Mouse (Mus musculus) thymus, postnatal 36 days (tissue): ENCODE data around the gene H1foo.
A peak's percentile ranks its signal among the peaks of the same experiment; 100 is the strongest.

ENCODE experiments used
- DNase-seq, 2 experiments: peaks; one replicate each; pipeline ENCODE4 v3.0.0; 2022; ENCODE audit warnings: mixed read lengths in 2 of 2

The H1foo gene

DNA sequence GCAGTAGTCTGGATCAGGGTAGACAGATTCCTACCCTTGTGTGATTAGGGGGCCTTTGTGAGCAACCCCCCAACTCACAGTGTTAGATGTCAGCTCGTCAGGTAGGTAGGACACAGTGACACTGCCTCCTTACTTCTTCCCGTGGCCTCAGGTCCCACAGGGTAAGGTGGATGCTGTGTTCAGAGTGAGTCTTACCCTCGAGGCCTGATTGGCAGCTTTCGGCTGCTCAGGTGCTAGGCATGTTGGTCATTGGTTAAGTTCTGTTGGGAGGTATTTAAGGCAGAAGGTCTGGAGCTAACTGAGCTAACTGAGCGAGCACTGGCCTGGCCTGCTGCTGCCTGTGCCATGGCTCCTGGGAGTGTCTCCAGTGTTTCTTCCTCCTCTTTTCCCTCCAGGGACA lies at the start of gene H1foo:
H1foo (plus strand) TSS at position 301 of the 400 bp plus-strand sequence.
- no peak for DNase-seq

DNA sequence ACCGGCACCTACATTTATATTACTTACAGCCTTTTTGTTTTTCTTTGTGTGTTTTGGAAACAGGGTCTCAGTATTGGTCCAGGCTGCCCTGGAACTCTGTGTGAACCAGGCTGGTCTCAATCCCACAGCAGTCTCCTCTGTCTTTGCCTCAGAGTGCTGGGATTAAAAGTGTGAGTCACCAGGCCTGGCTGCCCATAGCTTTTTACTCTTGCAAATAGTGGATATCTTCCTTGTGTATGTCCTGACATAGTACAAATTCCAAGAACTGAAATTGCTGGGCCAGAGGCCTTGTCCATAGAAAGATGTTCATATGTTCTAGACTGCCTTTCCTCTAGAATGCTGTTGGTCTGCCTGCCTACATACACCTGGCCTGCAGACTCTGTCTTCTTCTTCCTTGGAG lies 48.4 kb upstream of the H1foo start:
- no peak for DNase-seq

DNA sequence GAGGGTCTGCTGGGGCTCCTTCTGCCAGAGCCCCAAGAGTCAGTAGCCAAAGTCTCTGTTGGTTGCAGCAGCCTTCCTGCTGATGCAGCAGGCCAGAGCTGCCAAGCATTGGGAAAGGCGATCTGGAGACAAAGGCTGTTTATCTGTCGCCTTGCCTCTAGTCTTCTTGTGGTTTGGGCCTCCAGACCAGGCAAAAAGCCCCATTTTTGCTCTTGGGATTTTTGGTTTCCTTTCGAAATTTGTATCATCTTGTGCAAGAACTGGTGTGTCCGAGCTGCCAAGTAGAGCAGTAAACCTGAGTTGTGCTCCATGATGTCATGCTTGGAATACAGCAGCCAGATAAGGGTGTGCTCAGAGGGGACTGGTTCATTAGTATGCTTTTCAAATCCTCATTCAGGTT lies 47.6 kb upstream of the H1foo start:
- no peak for DNase-seq

DNA sequence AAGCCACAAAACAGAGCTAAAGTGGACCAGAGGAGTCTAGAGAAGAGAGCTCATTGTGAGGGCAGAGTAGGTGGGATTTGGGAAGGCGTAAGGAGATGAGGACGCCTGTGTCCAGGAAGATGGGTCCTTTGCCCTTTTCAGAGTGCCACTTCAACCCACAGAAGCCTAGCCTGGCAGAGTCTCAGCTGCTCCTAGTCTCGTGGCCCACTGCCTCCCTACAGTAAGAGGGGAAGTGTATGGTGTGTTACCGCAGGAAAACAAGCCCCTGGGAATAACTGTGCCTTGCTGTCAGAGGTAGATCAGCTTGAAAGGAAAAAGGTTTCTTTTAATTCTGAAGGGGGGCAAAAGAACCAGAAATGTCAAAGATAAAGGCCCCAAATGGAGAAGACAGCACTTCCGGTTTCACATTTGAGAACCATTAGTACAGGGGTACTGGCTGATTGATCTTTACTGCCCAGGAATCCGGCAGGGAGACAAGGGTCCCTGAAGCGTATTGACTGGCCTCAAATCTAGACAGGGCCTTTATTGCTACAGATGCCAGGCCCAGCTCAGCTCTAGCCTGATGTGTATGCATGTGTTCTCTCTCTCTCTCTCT lies 46.7 kb upstream of the H1foo start:
- no peak for DNase-seq

DNA sequence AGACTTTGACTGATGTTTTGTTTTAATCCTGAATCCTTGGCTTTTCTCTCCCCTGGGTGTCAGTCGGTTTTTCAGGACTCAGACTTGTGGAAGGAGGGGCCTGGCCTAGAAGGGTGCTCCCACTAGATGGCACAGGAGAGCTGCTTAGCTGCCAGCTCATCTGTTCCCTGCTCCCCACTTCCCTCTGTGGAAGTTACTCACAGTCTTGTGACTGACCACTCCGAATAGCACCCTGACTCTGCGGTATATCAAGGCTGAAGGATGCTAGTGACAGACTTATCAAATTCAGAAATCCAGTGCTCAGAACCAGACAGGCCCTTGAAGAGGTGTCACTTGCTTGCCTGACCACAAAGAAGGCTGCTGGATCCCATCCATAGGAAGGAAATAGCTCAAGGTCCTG lies 43.7 kb upstream of the H1foo start:
- DNase-seq, result peak; percentile 65 to 70

DNA sequence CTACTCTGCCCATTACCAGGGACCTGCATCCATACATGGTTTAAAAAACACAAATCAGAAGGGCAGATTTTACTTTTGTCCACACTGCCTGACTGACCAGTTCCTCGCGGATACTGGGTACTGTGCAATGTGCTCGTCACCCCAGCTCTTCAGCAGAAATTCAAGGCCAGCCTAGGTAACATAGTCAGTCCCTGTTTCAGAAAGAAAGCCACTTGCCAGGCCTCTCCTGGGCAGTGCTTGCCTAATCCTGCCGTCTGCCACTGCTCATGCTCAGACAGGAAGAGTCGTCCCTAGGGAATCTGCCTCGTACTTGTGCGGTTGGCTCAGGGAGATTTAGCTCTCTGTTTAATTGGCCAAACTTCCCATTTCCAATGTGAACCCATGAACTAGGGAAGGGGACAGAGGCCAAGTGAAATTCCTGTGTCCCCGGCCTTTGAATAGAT lies 43.2 kb upstream of the H1foo start:
- no peak for DNase-seq

DNA sequence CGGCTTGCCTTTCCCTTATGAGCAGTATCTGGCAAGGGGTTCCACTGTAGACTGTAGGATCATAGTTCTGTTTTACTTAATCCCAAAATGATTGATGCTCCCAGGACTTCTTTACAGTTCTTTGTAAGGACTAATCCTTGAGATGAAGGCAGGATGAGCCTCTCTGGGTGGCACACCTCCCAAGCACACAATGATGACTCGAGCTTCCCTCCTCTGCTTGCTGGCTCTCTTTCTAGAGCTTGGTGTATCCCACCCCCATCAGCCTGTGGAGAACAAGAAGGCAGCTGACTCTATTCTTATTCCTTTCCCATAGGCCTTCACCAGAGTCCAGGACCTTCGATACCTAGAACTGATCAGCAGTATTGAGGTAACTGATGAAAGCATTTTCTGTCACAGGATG lies 42.2 kb upstream of the H1foo start:
- DNase-seq, result no peak

DNA sequence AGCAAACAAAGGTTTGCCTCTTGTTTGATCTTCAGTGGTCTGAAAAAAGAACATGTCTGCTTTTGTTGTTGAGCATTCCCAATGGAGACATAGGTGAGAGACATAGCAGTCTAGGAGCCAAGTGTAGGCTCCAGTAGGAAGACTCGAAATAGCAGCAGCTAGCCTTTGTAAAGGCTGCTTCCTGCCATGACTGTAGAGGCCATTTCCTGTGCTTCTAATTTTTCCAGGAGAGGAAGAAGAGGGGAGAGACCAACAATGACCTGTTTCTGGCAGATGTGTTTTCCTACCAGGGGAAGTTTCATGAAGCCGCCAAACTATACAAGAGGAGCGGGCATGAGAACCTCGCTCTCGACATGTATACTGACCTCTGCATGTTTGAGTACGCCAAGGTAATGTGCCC lies 39.2 kb upstream of the H1foo start:
- DNase-seq, result no peak

DNA sequence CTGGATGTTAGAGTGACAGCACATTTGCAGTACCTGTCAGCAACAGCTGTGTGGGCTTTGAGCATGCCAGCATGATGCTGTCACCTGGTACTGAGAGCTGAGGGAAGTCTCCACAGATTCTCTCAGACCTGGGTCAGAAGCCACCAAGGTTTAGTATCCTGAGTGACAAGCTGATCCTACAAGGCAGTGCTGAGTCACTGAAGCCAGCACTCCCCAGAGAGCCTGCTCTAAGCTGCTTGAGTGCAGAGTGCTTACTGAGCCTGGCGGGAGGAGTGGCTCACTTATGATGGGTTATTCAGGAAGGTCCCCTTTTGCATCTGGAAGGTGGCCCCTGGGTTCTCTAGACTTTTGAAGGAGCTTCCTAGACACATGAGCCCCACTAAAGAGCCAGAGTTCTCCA lies 38.3 kb upstream of the H1foo start:
- no peak for DNase-seq

DNA sequence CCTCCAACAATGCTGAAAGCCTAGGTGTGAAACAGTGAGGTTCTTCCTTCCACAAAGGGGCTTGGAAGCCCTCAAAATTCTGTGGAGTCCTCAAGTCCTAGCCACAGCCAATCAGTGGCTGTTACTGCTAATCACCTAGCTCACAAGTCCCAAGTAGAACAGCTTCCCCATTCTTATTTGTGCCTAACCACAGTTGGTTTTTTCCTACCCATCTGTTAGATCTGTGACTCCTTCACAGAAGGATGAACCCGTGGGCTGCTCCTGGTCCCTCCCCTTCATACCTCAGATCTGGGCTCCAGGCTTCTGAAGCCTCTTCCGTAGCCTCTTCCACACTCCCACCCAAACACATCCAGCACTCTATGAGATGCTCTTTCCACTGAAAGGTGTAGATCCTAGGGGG lies 37.9 kb upstream of the H1foo start:
- DNase-seq, result no peak

DNA sequence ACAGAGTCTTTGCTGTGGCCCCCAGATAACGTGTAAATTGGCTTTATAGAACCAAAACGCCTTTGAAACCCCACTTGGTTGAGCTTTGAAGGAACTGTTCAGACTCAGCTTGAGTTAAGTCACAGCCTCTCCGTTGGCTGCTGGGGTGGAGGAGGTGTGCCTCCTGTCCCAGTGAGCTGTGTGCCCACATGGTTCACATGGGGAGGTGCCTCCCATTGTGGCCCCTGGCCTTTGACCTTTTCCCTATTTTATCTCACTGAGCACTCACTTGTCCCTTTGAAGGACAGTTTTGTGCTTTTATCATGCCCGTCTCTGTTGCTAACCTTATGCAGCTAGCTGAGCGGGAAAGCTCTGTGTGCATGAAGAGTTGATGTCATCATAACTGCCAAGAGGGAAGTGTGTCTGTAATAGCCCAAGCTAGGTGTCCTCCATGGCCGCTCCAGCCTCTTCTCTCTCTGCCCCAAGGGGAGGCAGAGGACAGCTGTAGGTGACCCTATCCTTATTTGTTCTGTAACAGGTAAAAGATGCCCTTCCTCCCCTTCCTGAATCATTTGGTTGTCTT lies 36.2 kb upstream of the H1foo start:
- DNase-seq, result no peak

DNA sequence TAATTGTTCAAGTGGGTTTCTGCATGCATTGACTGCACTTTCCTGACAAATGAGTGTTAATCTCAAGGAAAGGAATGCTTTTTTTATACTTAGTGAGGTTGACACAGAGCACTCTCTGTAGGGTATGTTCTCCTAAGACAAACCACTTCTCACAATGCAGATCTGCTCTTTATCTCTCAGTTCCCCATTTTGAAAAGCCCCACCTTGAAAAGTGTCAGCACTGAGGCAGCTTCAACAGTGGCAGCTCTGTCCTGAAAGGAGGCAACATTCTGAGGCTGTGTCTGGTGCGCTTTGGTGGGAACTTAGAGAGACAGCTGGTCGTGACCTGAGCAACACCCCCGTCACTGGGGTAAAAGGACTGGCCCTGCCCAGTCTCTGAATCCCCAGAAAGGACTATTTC lies 35.7 kb upstream of the H1foo start:
- no peak for DNase-seq

DNA sequence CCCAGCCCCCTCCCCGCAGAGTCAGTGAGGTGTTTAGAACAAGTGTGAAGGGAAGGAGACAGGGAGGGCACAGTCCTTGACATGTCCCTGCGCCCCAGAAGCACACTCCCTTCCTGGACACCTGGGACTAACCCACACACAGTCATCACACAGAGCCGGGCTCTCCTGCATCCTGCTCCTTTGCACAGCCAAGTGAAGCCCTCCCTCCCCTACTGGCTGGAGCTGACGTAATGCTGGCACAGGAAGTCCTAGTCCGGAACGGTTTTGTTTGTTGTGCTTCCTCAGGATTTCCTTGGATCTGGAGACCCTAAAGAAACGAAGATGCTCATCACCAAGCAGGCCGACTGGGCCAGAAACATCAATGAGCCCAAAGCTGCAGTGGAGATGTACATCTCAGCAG lies 34.8 kb upstream of the H1foo start:
- peak; percentile 21 to 43 for DNase-seq

DNA sequence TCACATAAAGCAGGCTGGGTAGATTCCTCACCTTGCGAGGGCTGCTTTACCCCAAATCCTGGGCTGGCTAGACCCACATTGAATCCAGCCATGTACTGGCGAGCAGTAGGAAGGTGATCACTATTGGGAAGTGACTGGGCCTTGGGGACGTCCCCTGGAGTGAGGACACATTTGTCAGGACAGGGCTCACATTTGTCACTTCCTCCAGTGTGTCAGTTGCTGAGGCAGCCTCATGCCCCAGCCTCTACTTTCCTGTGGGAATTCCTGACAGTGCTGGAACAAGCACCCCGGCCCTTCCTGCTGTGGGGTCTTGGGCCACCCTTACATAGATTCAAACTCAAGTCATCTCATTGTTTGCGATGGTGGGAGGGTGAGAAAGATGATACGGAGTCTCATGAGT lies 33.0 kb upstream of the H1foo start:
- no peak for DNase-seq

DNA sequence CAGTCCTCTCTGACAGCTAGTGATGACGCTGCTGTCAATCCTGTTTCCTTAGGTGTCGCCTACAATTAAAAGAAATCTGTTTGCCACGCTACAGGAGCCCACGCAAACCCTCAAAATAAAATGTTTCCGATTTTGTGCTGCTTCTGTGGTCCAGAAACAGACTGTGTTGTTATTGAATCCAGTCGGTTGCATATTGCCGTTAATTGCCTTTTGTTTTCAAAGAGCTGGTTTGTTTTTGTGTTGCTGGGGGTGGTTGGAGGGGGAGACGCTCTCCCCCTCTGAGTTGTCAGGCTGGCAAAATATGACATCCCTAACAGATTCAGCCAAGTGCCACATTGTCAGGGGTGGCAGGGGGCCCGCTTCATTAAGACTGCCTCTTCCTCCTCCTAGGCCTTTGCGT lies 31.3 kb upstream of the H1foo start:
- no peak for DNase-seq

DNA sequence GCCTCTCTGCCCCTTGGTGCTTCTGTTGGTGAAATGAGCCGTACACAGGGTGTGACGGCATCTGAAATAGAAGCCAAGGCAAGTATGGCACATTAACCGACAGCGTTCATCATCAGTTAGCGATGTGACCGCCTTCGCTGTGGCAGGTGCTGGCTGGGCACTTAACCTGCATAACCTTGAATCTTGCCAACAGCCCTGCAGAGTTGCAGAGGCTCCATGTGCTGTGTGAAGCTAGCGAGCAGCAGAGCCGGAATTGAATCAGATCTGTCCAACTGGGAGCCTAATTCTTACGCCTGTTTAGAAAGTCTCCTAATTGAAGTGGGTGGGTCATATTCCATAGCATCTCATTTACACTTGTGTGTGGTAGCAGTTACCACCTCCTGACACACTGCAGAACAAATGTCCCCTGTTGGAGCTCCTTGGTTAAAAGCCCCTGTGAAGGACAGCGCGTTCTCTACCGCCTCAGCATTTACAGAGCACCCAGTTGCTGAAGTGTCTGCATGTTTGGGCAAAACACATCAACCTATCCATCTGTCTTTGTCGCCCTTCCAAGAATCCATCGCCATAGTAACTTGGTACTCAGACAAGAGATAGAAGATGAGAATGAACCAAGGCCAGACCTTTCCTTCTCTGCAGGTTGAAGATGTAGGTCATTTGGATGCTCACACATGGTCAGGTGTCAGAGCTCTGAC lies 30.1 kb upstream of the H1foo start:
- no peak for DNase-seq

DNA sequence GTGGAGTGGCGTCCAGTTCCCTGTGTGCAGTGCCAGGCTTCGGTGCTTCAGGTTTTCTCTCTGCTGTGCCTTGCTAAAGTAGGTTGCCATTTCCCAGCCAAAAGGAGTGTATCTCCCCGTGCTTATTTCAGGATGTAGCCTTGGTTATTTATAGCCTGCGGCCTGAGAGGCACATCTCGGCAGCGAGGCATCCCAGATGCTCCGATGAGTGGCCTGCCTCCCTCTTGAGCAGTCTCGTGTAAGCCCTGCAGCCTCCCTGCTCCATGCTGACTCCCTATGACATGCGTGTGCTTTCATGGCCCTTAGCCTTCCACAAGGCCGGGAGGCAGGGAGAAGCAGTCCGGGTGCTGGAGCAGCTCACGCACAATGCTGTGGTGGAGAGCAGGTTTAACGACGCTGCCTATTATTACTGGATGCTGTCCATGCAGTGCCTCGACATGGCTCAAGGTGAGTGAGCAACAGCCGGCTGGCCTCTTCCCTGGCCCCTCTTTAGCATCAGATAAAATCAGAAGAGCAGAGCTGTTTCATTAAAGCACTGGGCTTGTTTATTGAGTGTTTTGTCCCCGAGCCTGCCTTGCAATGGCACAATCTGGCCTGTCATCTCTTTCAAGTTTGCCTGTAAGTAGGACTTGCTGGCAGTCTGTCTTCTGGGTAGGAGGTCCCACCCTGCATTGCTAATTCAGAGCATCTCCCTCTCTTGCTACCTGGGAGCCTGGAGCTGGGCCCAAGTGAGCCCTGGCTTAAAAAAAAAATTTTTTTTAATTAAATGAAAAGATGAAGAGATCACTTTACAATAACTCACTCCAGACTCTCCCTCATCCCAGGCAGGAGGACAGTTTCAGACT lies 28.9 kb upstream of the H1foo start:
- no peak for DNase-seq

DNA sequence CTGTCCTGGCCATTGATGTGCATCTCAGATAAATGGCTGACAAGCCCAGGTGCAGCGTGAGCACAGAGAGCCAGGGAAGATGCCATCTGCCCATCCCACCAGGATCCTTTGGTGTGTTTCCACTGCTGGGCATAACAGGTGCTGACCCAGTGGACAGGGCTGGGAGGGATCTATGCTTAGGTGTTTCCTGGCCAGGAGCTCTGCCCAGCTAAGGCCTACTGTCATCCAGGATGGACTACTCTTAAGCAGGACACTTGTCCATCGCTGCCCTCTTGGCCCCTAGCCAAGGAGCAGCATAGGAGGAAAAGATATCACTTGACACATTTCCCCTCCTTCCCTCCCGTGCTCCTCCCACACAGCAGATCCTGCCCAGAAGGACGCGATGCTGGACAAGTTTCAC lies 28.1 kb upstream of the H1foo start:
- DNase-seq, result no peak

DNA sequence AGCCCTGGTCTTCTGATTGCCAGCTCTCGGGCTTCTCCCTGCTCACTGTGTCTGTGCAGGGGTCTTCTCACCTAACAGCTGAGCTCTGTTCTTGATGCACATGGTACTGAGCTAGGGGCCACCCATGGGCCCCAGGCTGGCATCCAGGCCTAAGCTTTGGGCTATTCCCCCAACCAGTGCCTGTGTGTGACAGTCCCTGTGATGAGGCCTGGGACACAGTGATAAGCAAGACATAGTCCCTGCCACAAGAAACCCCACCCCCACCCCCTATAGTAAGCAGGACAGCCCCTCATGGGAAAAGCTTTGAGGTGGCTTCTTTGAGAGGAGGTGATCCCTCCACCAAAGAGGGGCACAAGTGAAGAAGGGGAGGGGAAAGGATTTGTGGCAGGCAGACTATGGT lies 26.1 kb upstream of the H1foo start:
- DNase-seq, result no peak

DNA sequence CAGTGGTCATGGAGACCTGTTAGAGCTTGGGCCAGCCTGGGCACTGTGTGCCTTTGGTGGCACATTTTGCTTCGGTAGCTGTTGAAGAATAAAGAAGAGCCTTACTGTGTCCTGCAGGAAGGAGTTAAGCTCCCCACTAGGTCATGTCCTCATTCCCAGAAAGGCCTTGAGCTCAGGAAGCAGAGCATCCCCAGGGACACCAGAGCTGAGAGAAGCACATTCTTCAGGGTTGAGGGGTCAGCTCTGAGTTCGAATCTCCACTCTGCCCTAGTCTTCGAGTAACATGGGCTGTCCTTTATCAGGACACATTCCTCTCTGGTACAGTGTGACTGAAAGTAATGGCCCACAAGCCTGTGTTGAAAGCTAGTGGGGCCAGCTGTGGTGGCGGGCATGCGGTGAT lies 24.9 kb upstream of the H1foo start:
- DNase-seq, result no peak

DNA sequence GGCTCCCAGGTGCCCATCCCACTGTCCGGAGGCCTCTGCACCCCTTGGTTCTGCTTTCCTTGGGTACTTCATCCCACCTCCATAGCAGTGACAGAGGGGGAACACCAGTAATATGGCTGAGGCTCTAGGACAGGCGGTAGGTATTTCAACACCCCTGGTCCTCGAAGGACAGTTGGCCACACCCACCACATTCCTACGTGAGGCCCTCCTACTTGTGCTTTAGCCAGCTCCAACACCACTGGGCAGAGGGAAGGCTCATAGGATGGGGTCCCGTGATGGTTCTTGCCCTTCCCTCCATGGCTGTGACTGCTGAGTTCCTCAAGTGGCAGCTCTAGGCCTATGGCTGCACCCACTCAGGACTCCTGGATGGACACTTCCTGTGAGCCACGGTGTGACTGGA lies 19.9 kb upstream of the H1foo start:
- DNase-seq, result no peak

DNA sequence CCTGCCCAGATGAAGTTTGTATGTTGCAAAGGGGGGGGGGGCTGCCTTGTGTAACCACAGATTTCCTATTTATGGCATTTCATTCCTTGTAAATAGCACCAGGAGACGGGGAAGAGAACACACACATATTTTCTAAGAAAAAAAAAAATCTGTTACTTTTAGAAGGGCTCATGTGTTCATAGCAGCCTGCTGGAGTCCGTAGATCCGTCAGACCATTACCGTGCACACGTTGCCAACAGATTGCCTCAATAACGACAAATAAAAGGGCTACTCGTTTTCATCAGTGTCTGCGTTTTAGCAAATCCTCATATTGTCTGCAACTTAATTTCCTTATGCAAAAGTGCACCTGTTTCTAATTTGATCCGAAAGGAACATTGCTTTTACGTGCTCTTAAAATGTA lies 18.3 kb upstream of the H1foo start:
- DNase-seq, result no peak

DNA sequence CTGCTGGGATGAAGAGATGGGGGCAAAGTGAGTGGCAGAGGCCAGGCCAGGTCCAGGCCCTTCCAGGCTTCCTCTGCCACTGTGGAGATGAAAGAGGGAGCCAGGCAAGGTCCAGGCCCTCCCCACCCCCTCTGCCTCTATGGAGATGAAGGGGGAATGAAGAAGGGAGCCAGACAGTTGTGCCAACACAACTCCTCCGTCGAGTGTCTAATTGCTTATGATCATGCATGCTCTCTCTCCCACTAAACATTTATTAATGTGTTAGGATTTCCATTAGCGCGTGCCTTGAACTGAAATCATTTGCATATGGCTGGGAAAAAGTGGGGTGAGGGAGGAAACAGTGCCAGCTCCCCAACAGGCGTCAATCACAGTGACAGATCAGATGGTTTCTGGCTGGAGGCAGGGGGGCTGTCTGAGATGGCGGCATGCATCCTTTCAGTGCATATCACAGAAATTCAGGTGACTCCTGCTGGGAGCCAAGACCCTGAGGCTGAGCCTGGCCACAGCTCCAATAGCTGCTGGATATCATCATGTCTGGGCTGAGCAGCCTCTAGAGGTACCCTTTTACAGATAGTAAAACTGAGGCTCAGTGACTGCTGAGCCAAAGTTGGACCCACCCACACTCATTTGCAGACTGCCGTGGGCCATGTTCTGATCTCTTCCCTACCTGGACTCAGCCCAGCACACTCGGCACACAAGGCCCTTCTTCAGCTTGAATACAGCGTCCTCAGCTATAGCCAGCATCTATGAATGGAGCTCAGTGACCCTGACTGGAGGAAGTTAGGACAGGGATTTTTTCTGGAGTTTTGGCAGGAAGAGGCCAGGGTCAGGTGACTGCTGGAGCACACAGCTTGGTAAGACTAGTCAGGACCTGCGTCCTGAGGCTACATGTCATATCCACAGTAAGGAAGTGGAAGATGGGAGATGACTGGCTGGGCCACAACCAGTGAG lies 17.2 kb upstream of the H1foo start:
- no peak for DNase-seq
